Mouse (Mus musculus): ENCODE measurements at regions not wholly inside any gene's neighbourhood (a gene's known extent, or its start where the extent isn't known, plus 50 kb on each side); places are given as distances from the start of the nearest gene placed in this dataset.

- TF ChIP-seq GATA1 (IDR thresholded peaks at IDR 0.05; ENCODE audit: borderline replicate concordance, low read length), result no peak
- no peak for TF ChIP-seq FLI1 (IDR thresholded peaks at IDR 0.05; ENCODE audit: low read length)
Observed at GRCm38 (mm10) chr9:112495930-112496527, 260.3 kb upstream of the Arpp21 start.

Data from megakaryocyte, embryonic 14.5 days (primary cell).